Mouse (Mus musculus): ENCODE results near the gene Cfap43.

Gene Cfap43

GRCm38 (mm10) chr19:47915251-47915650 is 3.8 kb downstream of the Cfap43 start:
- DNase-seq (ENCODE audit: inconsistent age in 2 of 2, low spot score in 1 of 2) = no peak

GRCm38 (mm10) chr19:47914191-47914590 is 4.9 kb downstream of the Cfap43 start:
- no peak for DNase-seq (ENCODE audit: inconsistent age in 2 of 2, low spot score in 1 of 2)

DNA sequence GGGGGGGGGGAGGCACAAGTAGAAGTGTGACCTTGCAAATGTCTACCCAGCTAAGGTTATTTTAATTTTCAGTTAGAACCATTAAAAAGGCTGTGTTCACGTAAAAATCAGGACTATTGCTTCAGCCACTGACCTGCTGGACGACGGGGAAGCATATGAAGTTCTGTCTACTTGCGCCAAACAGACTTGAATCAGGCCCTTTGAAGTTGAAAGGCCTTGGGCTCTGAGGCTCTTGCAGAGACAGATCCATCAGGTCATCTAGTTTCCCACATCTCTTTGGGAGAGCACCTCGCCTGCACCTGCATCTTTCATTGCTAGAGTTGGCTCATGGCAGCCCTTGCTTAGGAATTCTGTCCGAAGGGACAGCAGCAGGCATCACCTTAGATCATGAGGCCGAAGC is 5.7 kb downstream of the Cfap43 start:
- peak in 1 of 2 experiments; percentile 56 for DNase-seq (ENCODE audit: inconsistent age in 2 of 2, low spot score in 1 of 2)

DNA sequence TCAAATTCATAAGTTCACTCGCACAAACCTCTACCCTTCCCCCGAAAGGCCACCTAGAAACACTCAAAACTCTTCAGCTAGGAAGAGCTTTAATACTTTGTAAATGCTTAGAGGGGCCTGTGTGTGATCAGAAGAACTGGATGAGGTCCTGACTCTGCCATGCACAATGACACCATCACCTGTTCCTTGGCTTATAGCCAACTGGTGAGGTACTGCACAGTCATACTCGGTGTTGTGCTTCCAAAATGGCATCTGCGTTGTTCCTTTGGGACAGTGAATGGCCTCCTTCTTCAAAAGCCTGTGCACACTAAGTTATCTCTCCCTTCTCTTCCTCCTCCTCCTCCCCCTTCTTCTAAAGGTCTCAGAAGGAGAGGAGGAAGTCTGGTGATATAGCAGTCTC is 8.3 kb downstream of the Cfap43 start:
- no peak for DNase-seq (ENCODE audit: inconsistent age in 2 of 2, low spot score in 1 of 2)

DNA sequence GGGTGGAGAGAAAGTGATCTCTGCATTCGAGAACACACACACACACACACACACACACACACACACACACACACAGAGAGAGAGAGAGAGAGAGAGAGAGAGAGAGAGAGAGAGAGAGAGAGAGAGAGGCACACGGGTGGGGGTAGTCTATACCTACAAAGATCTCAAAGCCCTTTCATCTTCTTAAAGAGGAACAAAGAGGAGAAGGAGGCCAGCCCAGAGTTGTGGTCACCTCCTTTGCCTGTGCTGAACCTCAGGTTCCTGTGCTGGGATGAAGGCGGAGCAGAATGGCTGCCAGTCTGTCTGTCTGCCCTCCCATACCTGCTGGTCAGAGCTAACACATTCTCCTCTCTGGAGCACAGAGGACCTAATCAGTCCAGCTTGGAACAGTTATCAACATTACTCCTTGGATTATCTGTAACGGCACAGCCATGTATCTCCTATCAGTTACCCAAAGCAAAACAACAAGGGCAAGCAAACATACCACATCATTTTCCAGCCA is 8.9 kb downstream of the Cfap43 start:
- DNase-seq (ENCODE audit: inconsistent age in 2 of 2, low spot score in 1 of 2) = no peak

- DNase-seq (ENCODE audit: inconsistent age in 2 of 2, low spot score in 1 of 2) = peak; percentile 39 to 70
These were observed 9.5 kb downstream of the Cfap43 start for GRCm38 (mm10) chr19:47909387-47910116.

DNA sequence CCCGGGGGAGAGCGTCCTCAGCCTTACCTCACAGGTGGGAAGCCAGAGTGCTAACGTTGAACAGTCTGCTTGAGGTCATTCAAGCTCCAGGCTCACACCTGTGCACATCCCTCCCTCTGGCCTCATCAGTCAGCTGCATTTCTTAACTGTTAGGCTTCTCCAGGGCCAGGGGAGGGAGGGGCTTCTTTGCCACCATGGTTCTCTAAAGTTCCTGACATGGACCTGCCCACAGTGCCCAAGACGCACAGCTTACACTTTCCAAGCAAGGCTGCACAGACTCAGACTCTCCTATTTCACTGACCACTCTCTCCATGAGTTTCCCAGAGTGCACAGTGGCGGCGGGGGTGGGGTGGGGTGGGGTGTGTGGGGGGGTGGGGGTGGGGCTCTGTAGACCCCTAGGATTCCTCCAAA is 10.1 kb downstream of the Cfap43 start:
- DNase-seq (ENCODE audit: inconsistent age in 2 of 2, low spot score in 1 of 2) = no peak

DNA sequence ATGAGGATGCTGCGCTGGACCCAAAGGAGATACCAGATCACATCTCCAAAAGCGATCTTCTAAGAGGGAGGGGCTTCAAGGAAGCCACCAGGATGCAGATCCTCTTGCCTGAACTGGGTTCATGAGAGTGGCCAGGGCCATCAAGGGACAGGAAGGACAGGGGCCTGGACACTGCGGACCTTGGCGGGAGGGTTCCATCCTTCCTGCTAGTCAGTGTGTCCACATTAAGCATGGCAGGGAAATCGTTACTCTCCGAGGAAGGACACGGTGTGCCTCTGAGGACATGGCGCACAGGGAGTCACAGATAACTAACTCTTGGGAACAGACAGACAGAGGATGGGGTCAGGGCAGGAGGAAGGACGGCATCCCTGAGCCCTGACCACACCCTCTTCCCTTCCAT is 11.5 kb downstream of the Cfap43 start:
- DNase-seq (ENCODE audit: inconsistent age in 2 of 2, low spot score in 1 of 2) = peak; percentile 62 to 70

GRCm38 (mm10) chr19:47905603-47906002 is 13.5 kb downstream of the Cfap43 start:
- DNase-seq (ENCODE audit: inconsistent age in 2 of 2, low spot score in 1 of 2) = no peak

GRCm38 (mm10) chr19:47905081-47905480 is 14.0 kb downstream of the Cfap43 start:
- no peak for DNase-seq (ENCODE audit: inconsistent age in 2 of 2, low spot score in 1 of 2)

DNA sequence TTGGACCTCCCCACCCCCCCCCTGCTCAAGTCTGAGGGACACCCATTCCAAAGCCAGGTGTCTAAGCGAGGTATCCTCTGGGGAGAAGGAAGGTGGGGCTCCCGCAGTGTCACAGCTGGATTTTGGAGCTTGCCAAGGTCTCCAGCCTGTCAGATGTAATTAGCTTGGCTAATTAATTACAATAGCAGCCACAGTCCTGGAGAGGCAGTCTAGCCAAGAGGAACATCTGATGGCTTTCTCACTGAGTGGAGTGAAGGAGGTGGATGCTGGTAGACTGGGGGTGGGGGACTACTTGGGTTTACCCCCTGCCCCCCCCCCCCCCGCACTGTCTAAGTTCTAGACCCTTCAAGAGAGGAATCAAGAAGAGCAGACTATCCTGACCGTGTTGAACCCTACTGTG is 15.4 kb downstream of the Cfap43 start:
- DNase-seq (ENCODE audit: inconsistent age in 2 of 2, low spot score in 1 of 2) = no peak

- DNase-seq (ENCODE audit: inconsistent age in 2 of 2, low spot score in 1 of 2) = peak; percentile 59 to 74
These were observed 16.5 kb downstream of the Cfap43 start for GRCm38 (mm10) chr19:47902316-47903201.

GRCm38 (mm10) chr19:47900558-47900957 is 18.5 kb downstream of the Cfap43 start:
- no peak for DNase-seq (ENCODE audit: inconsistent age in 2 of 2, low spot score in 1 of 2)

GRCm38 (mm10) chr19:47900012-47900411 is 19.1 kb downstream of the Cfap43 start:
- DNase-seq (ENCODE audit: inconsistent age in 2 of 2, low spot score in 1 of 2) = peak in 1 of 2 experiments; percentile 32

DNA sequence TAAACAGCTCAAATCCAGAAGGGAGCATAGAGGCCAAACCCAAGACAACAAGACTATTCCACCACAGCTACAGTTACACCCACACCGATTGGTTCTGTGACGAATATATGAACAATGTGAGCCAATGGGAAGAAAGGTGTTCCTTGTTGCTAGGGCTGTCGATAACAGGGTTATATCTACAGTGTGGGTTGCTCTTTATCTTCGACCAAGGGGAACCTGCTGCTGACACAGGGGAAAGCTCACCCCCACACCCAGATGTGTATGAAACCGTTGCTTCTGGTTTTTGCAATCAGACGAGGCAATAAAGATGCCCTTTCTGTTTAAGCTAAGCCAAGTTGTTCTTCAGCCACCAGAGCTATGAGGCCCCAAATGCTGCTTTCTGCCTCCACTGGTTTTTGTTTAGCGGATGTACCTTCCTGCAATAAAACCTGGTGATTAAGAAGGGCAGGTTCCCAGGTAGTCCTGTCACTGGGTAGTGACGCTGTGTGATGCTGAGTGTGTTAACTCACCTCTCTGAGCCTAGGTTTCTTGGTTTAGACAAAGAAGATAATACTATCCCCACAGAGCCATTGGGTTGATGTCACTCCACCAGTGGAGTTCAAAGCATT is 20.5 kb downstream of the Cfap43 start:
- no peak for DNase-seq (ENCODE audit: inconsistent age in 2 of 2, low spot score in 1 of 2)

- no peak for DNase-seq (ENCODE audit: inconsistent age in 2 of 2, low spot score in 1 of 2)
These were observed 26.0 kb downstream of the Cfap43 start for GRCm38 (mm10) chr19:47893092-47893491.

DNA sequence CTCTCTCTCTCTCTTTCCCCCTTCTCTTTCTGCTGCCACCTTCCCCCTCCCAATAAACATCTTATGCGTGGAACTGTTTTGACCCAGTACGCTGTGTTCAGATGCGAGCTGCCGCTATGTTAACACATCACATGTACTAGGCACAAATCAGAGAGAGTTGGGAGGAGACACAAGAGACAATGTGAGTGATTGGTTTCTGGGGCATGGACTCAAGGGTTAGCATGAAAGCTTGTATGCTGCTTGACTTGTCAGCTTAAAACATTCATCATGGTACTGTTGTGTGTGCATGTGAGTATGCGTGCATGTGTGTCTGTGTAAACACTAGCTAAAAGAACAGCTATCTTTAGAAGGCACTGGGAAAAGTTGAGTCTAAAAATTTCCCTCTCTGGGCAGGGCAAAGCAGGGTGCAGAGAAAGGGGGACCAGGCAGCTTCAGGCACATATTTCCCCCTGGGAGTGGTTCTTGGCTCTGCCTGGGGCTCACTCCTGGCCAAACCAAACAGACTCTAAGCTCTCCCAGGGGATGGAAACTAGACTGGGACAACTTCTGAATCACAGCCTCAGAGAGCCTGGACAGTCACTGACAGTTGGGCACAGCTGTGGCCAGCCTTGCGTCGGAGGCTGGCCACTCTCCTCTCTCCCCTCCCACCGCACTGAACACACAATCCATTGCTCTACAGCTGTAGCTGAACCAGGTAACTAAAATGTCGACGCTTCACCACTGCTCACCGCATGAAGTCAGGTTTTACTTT is 27.4 kb downstream of the Cfap43 start:
- peak in 1 of 2 experiments; percentile 42 for DNase-seq (ENCODE audit: inconsistent age in 2 of 2, low spot score in 1 of 2)

GRCm38 (mm10) chr19:47890489-47891130 is 28.5 kb downstream of the Cfap43 start:
- peak; percentile 43 to 71 for DNase-seq (ENCODE audit: inconsistent age in 2 of 2, low spot score in 1 of 2)

GRCm38 (mm10) chr19:47888037-47888436 is 31.1 kb downstream of the Cfap43 start:
- DNase-seq (ENCODE audit: inconsistent age in 2 of 2, low spot score in 1 of 2) = peak in 1 of 2 experiments; percentile 28

- DNase-seq (ENCODE audit: inconsistent age in 2 of 2, low spot score in 1 of 2) = peak in 1 of 2 experiments; percentile 26
These were observed 31.7 kb downstream of the Cfap43 start for GRCm38 (mm10) chr19:47887417-47887816.

All from adrenal gland, adult (tissue).